Mouse (Mus musculus) hindbrain, embryonic 15.5 days (tissue): Measurements from ENCODE around the gene Paqr8. TPM values are rescaled to one million over a fixed set of nuclear protein-coding genes. Genes with fewer than 3 reads are reported as not detected.

Experiments used
- ATAC-seq: fragments of 200-750 bp; cut with Nextera tagmentation; 2 replicates; pipeline ENCODE4 v1.8.0; 2017; ENCODE audit warnings: low read depth, moderate number of reproducible peaks, moderate TSS enrichment; ENCODE audit not compliant: low FRiP score
- H3K27ac ChIP-seq: fragments of 300-500 bp; sonication (generic); replicated peaks from 2 replicates; pipeline ENCODE4 v1.5.1; 2015; ENCODE audit warnings: mild to moderate bottlenecking, inconsistent platforms
- H3K27me3 ChIP-seq: fragments of 300-500 bp; sonication (generic); 2 replicates; pipeline ENCODE4 v1.6.1; 2015; ENCODE audit warnings: control low read depth, inconsistent platforms
- H3K36me3 ChIP-seq: fragments of 300-500 bp; sonication (generic); 2 replicates; pipeline ENCODE4 v1.6.1; 2015; ENCODE audit warnings: control low read depth, inconsistent platforms
- H3K4me1 ChIP-seq: fragments of 300-500 bp; sonication (generic); replicated peaks from 2 replicates; pipeline ENCODE4 v1.6.1; 2015; ENCODE audit warnings: control low read depth, inconsistent platforms
- H3K4me2 ChIP-seq: fragments of 300-500 bp; sonication (generic); 2 replicates; pipeline ENCODE4 v1.6.1; 2015; ENCODE audit warnings: moderate library complexity, mild to moderate bottlenecking, inconsistent platforms
- H3K4me3 ChIP-seq: fragments of 300-500 bp; sonication (generic); 2 replicates; pipeline ENCODE4 v1.5.1; 2015; ENCODE audit warnings: mild to moderate bottlenecking, inconsistent platforms
- H3K9ac ChIP-seq: fragments of 300-500 bp; sonication (generic); 2 replicates; pipeline ENCODE4 v1.6.1; 2015; ENCODE audit warnings: inconsistent platforms
- H3K9me3 ChIP-seq: fragments of 300-500 bp; sonication (generic); 2 replicates; pipeline ENCODE4 v1.6.1; 2016; ENCODE audit warnings: control low read depth, inconsistent platforms
- WGBS: fragments of 180-500 bp; shearing (Covaris S2); methylation state at CpG from one replicate; pipeline ENCODE4 v1.1.7; 2015; 5-methylcytosine and 5-hydroxymethylcytosine counted together
- polyA plus RNA-seq: library from polyadenylated mRNA; unstranded; fragments of >200 nt; fragmentation: Nextera tagmentation; extraction: Ambion mirVana; gene quantifications from 2 replicates; pipeline ENCODE4 v1.2.1, GENCODE M21; 2015

Gene Paqr8
- polyA plus RNA-seq, 1 experiment from 2014 or later: 38.6 TPM

DNA sequence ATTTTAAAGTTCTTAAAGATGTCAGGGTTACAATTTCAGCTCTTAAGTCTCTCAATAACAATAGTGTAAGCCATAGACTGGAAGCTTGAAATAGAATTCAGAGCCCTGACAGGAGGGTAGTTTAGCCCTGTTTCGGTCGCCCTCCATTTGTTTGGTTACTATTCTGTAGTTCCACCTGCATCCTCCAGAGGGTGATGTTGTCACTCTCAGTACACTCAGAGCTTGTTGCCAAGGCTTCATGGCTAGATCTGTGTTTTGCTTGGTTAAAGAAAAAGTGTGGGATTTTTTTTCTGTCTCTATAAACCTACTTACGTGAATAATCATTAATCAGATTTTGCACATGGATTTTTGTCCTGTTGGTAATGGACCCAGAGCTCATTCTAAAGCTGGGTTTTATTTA, 48.6 kb downstream of the Paqr8 start:
- peaks cover 7% of the 10 kb centered on the region; the same call in 1 of the 2 replicates for H3K36me3 ChIP-seq
- H3K9ac ChIP-seq: no peak overlapping the region
- no peaks in the 10 kb centered on the region for H3K27me3 ChIP-seq
- no peak overlapping the region for H3K4me3 ChIP-seq
- no peak overlapping the region for H3K27ac ChIP-seq
- ATAC-seq: peak; percentile 46; the same call in 1 of the 2 replicates
- H3K4me1 ChIP-seq: no peaks in the 10 kb centered on the region
- H3K9me3 ChIP-seq: no peaks in the 10 kb centered on the region
- WGBS: 24% methylated on average over 3 of the region's 3 CpGs
- H3K4me2 ChIP-seq: no peak overlapping the region

DNA sequence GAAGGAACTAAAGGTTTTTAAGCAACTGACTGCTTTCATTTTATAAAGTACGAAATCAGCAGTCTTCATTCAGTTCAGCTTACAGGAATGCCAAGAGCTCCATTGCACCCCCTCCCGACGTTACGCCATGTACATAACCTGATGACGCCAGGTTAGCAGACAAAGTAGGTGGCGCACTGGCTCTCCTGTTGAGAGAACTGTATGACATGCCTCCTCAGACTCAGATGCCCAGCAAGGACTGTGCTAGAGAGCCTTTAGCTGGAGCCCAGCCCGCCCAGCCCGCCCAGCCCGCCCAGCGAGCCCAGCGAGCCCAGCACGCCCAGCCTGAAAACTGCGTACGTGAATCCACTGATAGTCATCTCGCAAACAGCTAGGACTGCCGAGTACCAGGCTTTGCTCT, 49.7 kb downstream of the Paqr8 start:
- WGBS: 72% methylated on average over 16 of the region's 16 CpGs
- Histone ChIP-seq H3K27me3 (no peaks in the 10 kb centered on the region), H3K9ac (no peak overlapping the region), H3K27ac (no peak overlapping the region), H3K4me1 (no peaks in the 10 kb centered on the region), H3K9me3 (no peaks in the 10 kb centered on the region), H3K4me2 (no peak overlapping the region), H3K4me3 (no peak overlapping the region), H3K36me3 (peaks cover 1% of the 10 kb centered on the region; the same call in 1 of the 2 replicates)
- ATAC-seq: no peak; the same call in 1 of the 2 replicates

DNA sequence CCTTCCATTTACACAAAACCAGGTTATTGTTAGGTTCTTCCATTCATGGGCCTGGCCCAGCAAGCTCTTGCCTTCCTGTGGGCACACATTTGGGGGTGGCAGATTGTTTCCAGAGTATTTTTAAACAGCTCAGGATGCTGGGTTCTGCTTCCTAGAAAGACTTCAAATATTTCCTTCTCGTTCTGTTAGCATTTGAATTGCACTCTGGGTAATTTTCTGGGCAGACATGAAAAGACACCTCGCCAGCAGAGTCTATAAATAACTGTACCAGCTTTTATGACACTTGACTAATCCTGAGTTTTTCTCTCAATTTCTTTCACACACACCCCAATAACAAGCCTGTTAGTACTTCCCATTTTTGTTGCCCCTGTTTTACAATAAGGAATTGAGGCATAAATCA, 50.9 kb downstream of the Paqr8 start:
- Histone ChIP-seq H3K27me3 (no peaks in the 10 kb centered on the region), H3K27ac (no peak overlapping the region), H3K4me3 (no peak overlapping the region), H3K36me3 (no peaks in the 10 kb centered on the region), H3K4me2 (no peak overlapping the region), H3K4me1 (no peaks in the 10 kb centered on the region), H3K9me3 (no peaks in the 10 kb centered on the region), H3K9ac (no peak overlapping the region)
- ATAC-seq: no peak
- 82% methylated on average over 2 of the region's 2 CpGs for WGBS

DNA sequence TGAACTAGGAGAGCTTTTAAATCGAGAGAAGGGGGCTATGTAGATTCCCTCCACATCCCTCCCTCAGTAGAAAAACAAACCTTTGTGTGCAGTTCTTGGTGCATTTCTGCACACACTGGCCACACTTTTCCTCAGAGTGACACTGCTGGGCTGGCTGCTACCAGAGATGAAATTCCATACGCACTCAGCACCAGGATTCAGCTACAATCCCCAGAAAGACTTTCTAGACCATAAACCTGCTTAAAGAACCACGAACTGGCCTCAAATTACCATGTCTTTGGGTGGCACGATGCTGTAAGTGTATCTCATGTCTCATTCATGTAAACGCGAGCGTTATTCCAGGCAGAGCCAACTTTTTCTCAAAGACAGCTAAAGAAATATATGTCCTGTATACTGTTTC, 51.5 kb downstream of the Paqr8 start:
- Histone ChIP-seq H3K27me3 (no peaks in the 10 kb centered on the region), H3K4me1 (no peaks in the 10 kb centered on the region), H3K27ac (no peak overlapping the region), H3K4me3 (no peak overlapping the region), H3K4me2 (no peak overlapping the region), H3K36me3 (no peaks in the 10 kb centered on the region), H3K9me3 (no peaks in the 10 kb centered on the region), H3K9ac (no peak overlapping the region)
- WGBS: 89% methylated on average over 7 of the region's 7 CpGs
- ATAC-seq: no peak

DNA sequence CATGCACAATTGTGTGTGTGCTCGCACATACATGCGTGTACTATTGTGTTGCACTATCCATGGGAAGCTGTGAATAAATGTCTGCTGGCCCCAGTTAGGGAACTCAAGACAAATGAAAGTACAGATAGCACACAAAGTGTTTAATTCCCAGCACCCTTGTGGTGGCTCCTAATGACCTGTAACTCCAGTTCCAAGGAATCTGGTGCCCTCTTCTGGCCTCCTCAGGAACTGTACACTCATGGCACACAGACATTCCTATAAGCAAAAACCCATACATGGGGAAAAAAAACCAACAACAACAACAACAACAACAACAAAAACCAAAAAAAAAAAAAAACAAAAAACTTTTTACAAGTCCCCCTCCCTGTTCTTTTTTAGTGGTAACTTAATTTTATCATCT, 52.6 kb downstream of the Paqr8 start:
- Histone ChIP-seq H3K4me1 (no peaks in the 10 kb centered on the region), H3K4me2 (no peak overlapping the region), H3K4me3 (no peak overlapping the region), H3K27ac (no peak overlapping the region), H3K27me3 (no peaks in the 10 kb centered on the region), H3K36me3 (no peaks in the 10 kb centered on the region), H3K9ac (no peak overlapping the region), H3K9me3 (no peaks in the 10 kb centered on the region)
- ATAC-seq: no peak
- 100% methylated on average over 2 of the region's 2 CpGs for WGBS

DNA sequence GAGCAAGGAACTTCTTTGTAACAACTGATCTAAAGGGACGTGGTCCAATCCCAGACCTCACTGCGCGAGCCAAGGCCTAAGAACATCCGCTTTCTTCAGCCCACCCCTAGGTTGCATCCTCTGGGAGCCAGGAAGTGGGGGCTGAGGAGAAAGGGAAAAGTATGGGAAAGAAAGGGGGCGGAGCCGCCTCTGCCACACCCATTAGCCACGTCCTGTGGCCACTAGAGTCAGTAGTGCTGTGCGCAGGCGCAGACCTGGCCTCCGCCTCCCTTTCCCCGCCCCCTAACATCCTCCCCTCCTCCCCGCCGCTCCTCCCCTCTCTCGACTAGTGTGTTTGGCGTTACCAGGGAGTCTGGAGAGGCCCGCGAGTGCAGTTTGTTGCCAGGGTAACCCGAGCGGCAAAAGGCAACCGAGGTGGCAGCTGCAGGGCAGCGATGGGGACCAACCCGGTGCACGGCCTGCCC, 60.9 kb downstream of the Paqr8 start, which contains the start of gene Efhc1:
Gene Efhc1, plus strand, starts transcription at position 327 of the 464 bp plus-strand sequence.
- Histone ChIP-seq H3K4me3 (peak within 1 kb of the TSS; percentile 68), H3K27me3 (no peaks in the 10 kb centered on the region), H3K9me3 (no peaks in the 10 kb centered on the region), H3K36me3 (no peaks in the 10 kb centered on the region), H3K4me1 (peaks cover 12% of the 10 kb centered on the region), H3K9ac (peak within 1 kb of the TSS; percentile 76), H3K4me2 (peak within 1 kb of the TSS; percentile 85), H3K27ac (peak within 1 kb of the TSS; percentile 90)
- WGBS: 3% methylated on average over 19 of the region's 23 CpGs
- peak; percentile 99 for ATAC-seq

DNA sequence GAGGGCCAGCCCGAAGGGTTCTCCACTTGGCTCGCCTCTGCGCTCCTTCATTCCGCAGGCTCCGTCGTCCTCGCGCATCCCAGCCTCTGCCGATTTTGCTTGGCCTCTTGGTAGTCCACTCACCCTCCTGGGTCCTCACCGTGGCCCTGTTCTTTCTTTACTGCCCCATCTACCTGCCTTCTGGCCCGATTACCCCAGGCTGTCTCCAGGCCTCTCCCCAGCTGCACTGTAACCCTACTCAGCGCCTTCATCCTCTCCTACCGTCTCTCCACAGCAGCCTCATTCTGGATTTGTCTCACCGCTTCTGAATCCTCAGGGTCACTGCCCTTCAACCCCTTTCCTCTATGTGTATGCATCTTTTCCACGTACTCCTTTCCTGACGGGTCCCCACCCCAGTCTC, 61.4 kb downstream of the Paqr8 start:
- Histone ChIP-seq H3K9me3 (no peaks in the 10 kb centered on the region), H3K4me2 (peak overlapping the region; percentile 85), H3K4me3 (peak overlapping the region; percentile 68), H3K9ac (peak overlapping the region; percentile 76), H3K4me1 (peaks cover 12% of the 10 kb centered on the region), H3K36me3 (no peaks in the 10 kb centered on the region), H3K27me3 (no peaks in the 10 kb centered on the region), H3K27ac (peak overlapping the region; percentile 90)
- WGBS: under 1% methylated on average over 16 of the region's 16 CpGs
- ATAC-seq: peak; percentile 78; the same call in 1 of the 2 replicates

DNA sequence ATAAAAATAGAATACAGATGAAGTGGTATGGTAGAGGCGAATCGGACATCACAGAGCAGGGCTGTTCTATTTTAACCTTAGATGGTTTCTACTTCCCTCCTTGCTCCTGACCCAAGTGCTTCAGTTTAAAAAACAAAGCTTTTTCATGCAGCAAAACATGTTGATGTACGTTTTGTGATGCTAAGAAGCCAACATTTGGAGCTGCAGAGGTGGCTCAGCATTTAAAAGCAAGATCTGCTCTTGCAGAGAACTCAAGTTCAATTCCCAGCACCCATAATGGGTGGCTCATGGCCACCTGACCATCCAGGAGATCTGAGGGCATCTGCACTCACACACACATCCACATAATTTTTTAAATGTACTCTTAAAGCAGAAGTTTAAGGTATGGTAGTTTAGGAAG, 64.5 kb downstream of the Paqr8 start:
- H3K27ac ChIP-seq: no peak overlapping the region
- H3K9me3 ChIP-seq: no peaks in the 10 kb centered on the region
- H3K4me2 ChIP-seq: no peak overlapping the region
- H3K4me1 ChIP-seq: peaks cover 12% of the 10 kb centered on the region
- H3K4me3 ChIP-seq: no peak overlapping the region
- ATAC-seq: no peak
- no peaks in the 10 kb centered on the region for H3K36me3 ChIP-seq
- H3K9ac ChIP-seq: no peak overlapping the region
- H3K27me3 ChIP-seq: no peaks in the 10 kb centered on the region
- 84% methylated on average over 3 of the region's 3 CpGs for WGBS

DNA sequence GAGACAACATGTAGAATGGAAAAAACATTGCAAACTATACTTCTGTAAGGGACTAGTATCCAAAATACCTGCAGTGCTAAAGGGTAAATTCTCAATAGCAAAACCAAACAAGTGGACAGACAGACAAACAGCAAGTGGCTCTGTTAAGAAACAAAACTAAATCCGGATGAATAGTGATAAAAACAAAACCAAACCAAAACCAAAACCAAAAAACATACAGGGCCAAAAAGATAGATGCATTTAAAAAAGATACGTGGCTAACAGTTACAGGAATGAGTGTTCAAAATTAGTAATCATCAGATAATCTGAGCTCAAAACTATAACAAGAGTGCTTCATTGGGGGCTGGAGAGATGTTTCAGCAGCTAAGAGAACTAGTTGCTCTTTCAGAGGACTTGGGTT, 79.2 kb downstream of the Paqr8 start:
- Histone ChIP-seq H3K36me3 (no peaks in the 10 kb centered on the region), H3K4me1 (no peaks in the 10 kb centered on the region), H3K9ac (no peak overlapping the region), H3K4me3 (no peak overlapping the region), H3K4me2 (no peak overlapping the region), H3K9me3 (no peaks in the 10 kb centered on the region), H3K27ac (no peak overlapping the region), H3K27me3 (no peaks in the 10 kb centered on the region)
- 91% methylated on average over 2 of the region's 2 CpGs for WGBS
- no peak for ATAC-seq

DNA sequence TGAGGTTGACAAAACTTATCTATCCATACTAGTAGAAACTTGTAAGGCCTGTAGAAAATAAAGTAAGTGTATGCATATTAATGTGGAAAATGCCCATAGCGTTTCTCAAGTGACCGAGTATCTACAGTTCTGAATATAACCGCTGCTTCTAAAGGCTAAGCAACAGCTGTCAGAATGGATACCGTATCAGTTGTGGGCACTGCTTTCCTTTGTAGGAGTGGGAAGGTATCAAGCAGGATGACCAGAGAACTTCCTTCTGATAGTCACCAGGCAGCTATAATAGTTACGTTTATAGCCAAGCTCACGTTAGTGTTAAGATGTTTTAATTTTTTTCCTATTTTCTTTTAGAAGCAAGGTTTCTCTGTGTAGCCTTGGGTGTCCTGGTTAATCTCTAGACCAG, 83.0 kb downstream of the Paqr8 start:
- no peak overlapping the region for H3K9ac ChIP-seq
- 96% methylated on average over 6 of the region's 6 CpGs for WGBS
- no peaks in the 10 kb centered on the region for H3K36me3 ChIP-seq
- H3K9me3 ChIP-seq: no peaks in the 10 kb centered on the region
- no peak for ATAC-seq
- no peak overlapping the region for H3K27ac ChIP-seq
- H3K4me1 ChIP-seq: no peaks in the 10 kb centered on the region
- H3K27me3 ChIP-seq: no peaks in the 10 kb centered on the region
- H3K4me3 ChIP-seq: no peak overlapping the region
- H3K4me2 ChIP-seq: no peak overlapping the region

DNA sequence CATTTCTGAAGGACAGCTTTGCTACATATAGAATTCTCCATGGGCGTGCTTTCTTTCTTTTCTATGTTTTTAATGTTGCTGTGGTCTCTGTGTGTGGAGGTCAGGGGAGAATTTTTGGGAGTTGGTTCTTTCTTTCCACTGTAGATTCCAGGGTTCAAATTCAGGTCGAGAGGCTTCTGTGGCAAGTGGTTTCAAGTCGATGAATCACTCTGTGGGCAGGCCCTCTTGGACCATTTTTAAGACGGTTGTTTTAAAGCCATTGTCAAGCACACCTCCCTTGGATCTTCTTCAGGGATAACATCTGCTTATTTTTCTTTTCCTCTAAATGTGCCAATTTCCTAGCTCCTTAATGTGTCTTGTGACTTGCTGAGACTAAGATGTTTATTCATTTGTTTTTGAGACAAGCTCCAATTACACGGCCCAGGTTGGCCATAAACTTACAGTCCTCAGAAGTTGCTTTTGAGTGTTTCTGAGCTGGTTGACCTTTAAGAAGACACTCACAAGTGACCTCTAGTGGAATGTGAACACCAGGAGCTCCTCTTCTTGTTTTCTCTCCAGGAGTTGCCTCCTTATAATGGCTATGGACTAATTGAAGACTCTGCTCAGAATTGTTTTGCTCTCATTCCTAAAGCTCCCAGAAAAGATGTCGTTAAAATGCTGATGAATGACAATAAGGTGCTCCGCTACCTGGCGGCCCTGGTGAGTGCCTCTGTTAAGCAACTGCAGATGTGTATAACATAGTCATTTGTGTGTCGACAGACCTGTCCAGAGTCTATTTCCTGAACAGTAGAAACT, 84.1 kb downstream of the Paqr8 start:
- no peaks in the 10 kb centered on the region for H3K9me3 ChIP-seq
- no peaks in the 10 kb centered on the region for H3K27me3 ChIP-seq
- 81% methylated on average over 9 of the region's 9 CpGs for WGBS
- H3K4me2 ChIP-seq: no peak overlapping the region
- H3K4me3 ChIP-seq: no peak overlapping the region
- H3K27ac ChIP-seq: no peak overlapping the region
- H3K36me3 ChIP-seq: no peaks in the 10 kb centered on the region
- no peak for ATAC-seq
- no peak overlapping the region for H3K9ac ChIP-seq
- no peaks in the 10 kb centered on the region for H3K4me1 ChIP-seq

DNA sequence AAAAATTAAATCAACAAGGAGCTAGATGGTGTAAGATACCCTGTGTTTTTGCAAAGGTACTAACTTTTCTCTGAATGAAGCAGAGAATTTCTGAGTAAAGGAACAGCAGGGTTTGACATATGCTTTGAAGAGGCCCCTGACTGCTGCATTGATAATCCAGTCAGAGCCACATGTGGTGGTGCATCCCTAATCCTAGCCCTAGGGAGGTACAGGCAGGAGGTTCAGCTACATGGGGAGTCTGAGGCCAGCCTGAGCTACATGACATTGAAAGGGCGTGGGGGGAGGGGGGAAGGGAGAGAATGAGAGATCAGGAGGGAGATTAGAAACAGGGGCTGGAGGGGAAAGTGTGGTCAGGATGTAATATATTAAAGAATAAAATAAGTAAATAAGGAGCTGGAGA, 90.1 kb downstream of the Paqr8 start:
- H3K27me3 ChIP-seq: no peaks in the 10 kb centered on the region
- no peaks in the 10 kb centered on the region for H3K36me3 ChIP-seq
- H3K4me3 ChIP-seq: no peak overlapping the region
- H3K27ac ChIP-seq: no peak overlapping the region
- WGBS: 54% methylated on average over 1 of the region's 1 CpGs
- no peak overlapping the region for H3K9ac ChIP-seq
- H3K4me1 ChIP-seq: no peaks in the 10 kb centered on the region
- H3K9me3 ChIP-seq: no peaks in the 10 kb centered on the region
- ATAC-seq: no peak
- H3K4me2 ChIP-seq: no peak overlapping the region
